Mouse (Mus musculus): ENCODE measurements around the gene Hist2h4. TPM values are rescaled to one million over a fixed set of nuclear protein-coding genes. Genes with fewer than 3 reads are reported as not detected.
A peak's percentile ranks its signal among the peaks of the same experiment; 100 is the strongest.
"Not testable (repeated sequence)": the region's sequence is repeated elsewhere in the genome, so short reads cannot be mapped to it uniquely, and the experiment has no call there.

The Hist2h4 gene
- polyA plus RNA-seq, 1 experiment from 2014 or later: 0.72 TPM

DNA sequence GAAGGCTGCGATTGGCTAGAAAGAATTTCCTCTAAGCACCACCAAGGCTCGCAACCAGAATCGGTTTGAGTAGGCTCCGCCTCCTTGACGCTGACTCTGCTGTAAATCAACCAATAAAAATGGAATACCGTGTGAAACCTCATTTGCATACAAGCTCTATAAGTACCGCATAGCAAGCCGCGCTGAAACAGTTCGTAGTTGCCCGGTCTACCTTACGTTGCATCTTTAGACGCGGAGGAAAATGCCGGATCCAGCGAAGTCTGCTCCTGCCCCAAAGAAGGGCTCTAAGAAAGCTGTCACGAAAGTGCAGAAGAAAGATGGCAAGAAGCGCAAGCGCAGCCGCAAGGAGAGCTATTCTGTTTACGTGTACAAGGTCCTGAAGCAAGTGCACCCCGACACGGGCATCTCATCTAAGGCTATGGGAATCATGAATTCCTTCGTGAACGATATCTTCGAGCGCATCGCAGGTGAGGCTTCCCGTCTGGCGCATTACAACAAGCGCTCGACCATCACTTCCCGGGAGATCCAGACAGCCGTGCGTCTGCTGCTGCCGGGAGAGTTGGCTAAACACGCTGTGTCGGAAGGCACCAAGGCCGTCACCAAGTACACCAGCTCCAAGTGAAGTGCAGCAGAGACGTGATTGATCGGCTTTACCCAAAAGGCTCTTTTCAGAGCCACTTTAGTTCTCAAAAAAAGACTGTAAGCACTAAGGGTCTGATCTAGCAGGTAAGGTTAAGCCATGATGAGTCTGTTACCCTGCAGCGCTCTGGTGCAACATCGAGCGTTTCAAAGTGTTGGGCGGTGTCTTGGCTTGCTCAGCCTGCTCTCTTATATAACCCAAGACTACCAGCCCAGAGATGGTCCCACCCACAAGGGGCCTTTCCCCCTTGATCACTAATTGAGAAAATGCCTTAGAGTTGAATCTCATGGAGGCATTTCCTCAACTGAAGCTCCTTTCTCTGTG lies 6.7 kb upstream of the Hist2h4 start, which contains the start of gene Hist2h2bb:
TSS of gene Hist2h2bb (plus strand) at position 242 of the 964 bp plus-strand sequence.
- in situ Hi-C loops (cut with MboI; ENCODE audit: low pct_unique_long_range_greater_than_20kb): loop anchor here (5.0 to 10.0 kb wide), 2 partner anchors 47 to 205 kb away; partner anchors contain the start of genes Hist2h2ac and Hist2h2be
- no peaks in the 10 kb centered on the region for H3K27me3 ChIP-seq
- POLR2A ChIA-PET: interaction anchor here (0.6 to 3.6 kb wide), 10 partner anchors 8 to 403 kb away, joined by 3 to 35 read pairs (median 6); partner anchors contain the start of genes Bola1, Hist2h2aa1, Hist2h2ab and Hist2h2ac
- DNase-seq (ENCODE audit: low read depth, low spot score) (peak; percentile 100), ATAC-seq (peak; percentile 81)
- CTCF ChIA-PET: interaction anchor here (0.7 to 3.3 kb wide), 6 partner anchors 8 to 233 kb away, joined by 3 to 16 read pairs (median 6); partner anchors contain the start of genes Bola1 and Hist2h2ab
- no peak for TF ChIP-seq CTCF (IDR thresholded peaks at IDR 0.05)

DNA sequence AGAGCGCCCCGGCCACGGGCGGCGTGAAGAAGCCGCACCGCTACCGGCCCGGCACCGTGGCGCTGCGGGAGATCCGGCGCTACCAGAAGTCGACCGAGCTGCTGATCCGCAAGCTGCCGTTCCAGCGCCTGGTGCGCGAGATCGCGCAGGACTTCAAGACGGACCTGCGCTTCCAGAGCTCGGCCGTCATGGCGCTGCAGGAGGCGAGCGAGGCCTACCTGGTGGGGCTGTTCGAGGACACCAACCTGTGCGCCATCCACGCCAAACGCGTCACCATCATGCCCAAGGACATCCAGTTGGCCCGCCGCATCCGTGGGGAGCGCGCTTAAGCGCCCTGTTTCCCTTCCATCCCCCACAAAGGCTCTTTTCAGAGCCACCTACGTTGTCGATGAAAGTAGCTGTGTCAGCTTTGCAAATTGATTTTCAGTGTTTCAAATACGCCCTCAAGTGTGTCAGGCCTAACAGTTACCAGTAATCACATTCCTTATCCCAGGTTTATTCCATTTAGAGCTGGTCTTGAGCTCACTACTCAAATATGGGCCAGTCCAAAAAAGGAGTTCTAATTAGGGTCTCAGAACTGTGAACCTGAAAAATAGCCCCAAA lies 5.8 kb upstream of the Hist2h4 start:
- in situ Hi-C loops (cut with MboI; ENCODE audit: low pct_unique_long_range_greater_than_20kb): loop anchor here (5.0 to 10.0 kb wide), 2 partner anchors 47 to 204 kb away; partner anchors contain the start of genes Hist2h2ac and Hist2h2be
- DNase-seq (ENCODE audit: low read depth, low spot score); H3K27me3 ChIP-seq: not testable (repeated sequence)
- POLR2A ChIA-PET: interaction anchor here (0.6 to 3.6 kb wide), 9 partner anchors 9 to 48 kb away, joined by 3 to 35 read pairs (median 6); partner anchors contain the start of genes Bola1, Hist2h2aa1, Hist2h2ab and Hist2h2ac
- CTCF ChIA-PET: interaction anchor here (0.7 to 3.3 kb wide), 6 partner anchors 9 to 234 kb away, joined by 3 to 16 read pairs (median 6); partner anchors contain the start of genes Bola1 and Hist2h2ab
- peak; percentile 23 for ATAC-seq

DNA sequence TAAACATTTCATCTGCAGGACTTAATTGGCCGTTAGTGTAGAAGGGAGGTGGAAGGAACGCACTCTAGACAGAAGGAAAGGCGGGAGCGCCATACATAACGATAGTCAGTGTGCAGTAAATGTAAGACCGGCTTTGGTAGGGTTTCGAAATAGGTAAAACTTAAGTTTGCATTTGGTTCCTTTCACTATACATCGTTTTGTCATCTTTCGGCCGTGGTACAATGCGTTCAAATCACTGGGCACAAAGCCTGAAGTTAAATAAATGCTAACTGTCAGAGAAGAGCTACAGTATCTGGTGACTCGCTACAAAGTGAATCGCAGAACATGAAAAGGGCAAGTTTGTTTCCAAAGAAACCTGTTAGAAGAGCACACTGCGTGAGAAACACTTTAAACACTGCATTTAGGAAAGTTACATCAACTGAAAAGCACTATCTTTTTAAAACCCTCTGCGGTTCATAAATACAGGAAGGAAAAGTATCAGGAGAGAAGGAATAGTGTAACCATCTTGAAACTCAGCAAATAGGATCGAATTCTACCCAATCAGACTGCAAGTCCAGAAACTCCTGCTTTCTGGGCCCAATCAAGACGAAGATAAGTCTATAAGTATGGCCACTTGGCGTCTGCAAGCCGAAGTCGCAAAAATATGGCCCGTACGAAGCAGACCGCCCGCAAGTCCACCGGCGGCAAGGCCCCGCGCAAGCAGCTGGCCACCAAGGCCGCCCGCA lies 5.1 kb upstream of the Hist2h4 start, which contains the start of gene Hist2h3b:
TSS of gene Hist2h3b (plus strand) at position 604 of the 725 bp plus-strand sequence.
- no peaks in the 10 kb centered on the region for H3K27me3 ChIP-seq
- ChIA-PET POLR2A (interaction anchor here (0.9 to 3.6 kb wide), 6 partner anchors 10 to 48 kb away, joined by 3 to 35 read pairs (median 6); partner anchors contain the start of genes Bola1, Hist2h2aa1, Hist2h2ab and Hist2h2ac), CTCF (interaction anchor here (1.7 to 3.3 kb wide), 2 partner anchors 10 to 49 kb away, joined by 8 to 16 read pairs; partner anchors contain the start of genes Bola1 and Hist2h2ab)
- ATAC-seq (peak; percentile 76), DNase-seq (ENCODE audit: low read depth, low spot score) (peak; percentile 91)
- TF ChIP-seq CTCF (IDR thresholded peaks at IDR 0.05): no peak
- in situ Hi-C loops (cut with MboI; ENCODE audit: low pct_unique_long_range_greater_than_20kb): loop anchor here (5.0 to 10.0 kb wide), 2 partner anchors 46 to 203 kb away; partner anchors contain the start of genes Hist2h2ac and Hist2h2be

DNA sequence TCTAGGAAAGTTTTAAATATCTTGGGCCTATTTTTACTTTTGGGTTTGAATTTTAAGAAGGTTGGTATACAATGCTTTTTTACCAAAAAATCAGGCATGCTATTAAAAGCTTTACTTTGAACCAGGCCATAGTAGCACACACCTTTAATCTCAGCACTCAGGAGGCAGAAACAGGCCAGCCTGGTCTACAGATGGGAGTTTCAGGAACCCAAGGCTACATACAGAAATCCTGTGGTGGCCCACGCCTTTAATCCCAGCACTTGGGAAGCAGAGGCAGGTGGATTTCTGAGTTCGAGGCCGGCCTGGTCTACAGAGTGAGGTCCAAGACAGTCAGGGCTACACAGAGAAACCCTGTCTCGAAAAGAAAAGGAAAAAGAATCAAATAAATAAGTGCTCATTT lies 4.4 kb upstream of the Hist2h4 start:
- in situ Hi-C loops (cut with MboI; ENCODE audit: low pct_unique_long_range_greater_than_20kb): loop anchor here (5.0 to 10.0 kb wide), 2 partner anchors 45 to 203 kb away; partner anchors contain the start of genes Hist2h2ac and Hist2h2be
- POLR2A ChIA-PET: interaction anchor here (0.9 to 3.6 kb wide), 2 partner anchors 24 to 47 kb away, joined by 3 to 35 read pairs; partner anchors contain the start of genes Bola1, Hist2h2ab, Hist2h2ac and Hist2h2be
- no peak for ATAC-seq
- CTCF ChIA-PET: interaction anchor here (3.3 kb wide), 1 partner anchor 11 kb away, joined by 16 read pairs; no protein-coding TSS in a partner anchor
- TF ChIP-seq CTCF (IDR thresholded peaks at IDR 0.05): no peak
- DNase-seq (ENCODE audit: low read depth, low spot score): no peak
- H3K27me3 ChIP-seq: no peaks in the 10 kb centered on the region

DNA sequence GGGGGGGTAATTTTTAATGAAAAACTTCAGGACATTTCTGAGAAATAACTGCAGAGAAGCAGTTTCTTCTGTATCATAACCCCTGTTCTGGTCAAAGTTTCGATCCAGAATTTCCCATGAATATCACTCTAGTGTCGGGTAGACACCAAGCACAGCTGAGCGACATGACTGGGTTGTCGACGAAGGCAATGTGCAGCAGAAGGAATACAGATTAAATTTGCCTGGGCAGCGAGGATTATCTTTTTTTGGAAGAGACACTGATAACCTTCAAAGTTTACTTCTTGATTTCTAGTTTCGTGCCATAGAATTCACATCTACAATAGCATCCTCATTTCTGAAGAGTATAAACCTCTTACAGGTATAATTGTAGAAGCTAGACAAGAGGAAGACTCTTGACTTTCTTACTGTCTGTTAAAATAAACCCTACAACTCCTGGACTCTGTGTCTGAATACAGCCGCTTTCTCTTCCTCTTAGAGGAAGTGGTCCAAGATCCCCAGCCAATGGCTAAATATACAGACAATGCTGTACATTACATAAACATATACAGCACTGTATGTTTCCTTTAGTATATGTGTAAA lies 3.1 kb upstream of the Hist2h4 start:
- in situ Hi-C loops (cut with MboI; ENCODE audit: low pct_unique_long_range_greater_than_20kb): loop anchor here (5.0 to 10.0 kb wide), 2 partner anchors 44 to 201 kb away; partner anchors contain the start of genes Hist2h2ac and Hist2h2be

DNA sequence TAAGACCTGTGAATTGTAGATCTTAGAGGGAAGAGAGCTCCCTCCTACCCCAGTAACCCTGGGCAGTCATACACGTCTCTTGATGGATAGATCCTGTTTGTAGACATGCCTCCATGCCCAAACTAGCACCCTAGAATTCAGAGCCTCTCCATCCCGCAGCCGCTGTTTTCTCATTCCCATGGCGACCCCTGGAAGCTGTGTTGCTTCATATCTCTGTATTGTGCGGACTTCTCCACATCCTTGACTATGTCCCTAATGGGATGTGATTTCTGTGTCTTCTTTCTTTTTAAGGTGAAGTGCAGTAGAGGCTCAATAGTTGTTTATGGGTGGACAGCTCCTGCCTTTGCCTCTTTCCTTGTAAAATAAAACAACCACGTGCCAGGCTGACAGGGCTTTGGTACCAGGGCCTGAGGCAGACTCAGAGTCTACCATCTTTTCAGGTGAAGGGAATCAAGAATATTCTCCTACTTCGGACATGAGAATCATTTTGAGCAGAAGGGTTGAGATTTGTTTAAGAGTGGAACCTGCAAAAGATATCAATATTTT lies 1.4 kb upstream of the Hist2h4 start:
- DNase-seq (ENCODE audit: low read depth, low spot score) (no peak), ATAC-seq (no peak)
- POLR2A ChIA-PET: interaction anchor here (1.0 to 1.3 kb wide), 3 partner anchors 9 to 43 kb away, joined by 3 to 5 read pairs (median 5); partner anchors contain the start of genes Hist2h2ac and Hist2h2be
- no peaks in the 10 kb centered on the region for H3K27me3 ChIP-seq
- CTCF ChIA-PET: interaction anchor here (1.2 kb wide), 1 partner anchor 24 kb away, joined by 3 read pairs; no protein-coding TSS in a partner anchor
- in situ Hi-C loops (cut with MboI; ENCODE audit: low pct_unique_long_range_greater_than_20kb): loop anchor here (10.0 kb wide), 1 partner anchor 200 kb away; no protein-coding TSS in a partner anchor
- no peak for TF ChIP-seq CTCF (IDR thresholded peaks at IDR 0.05)

More for the DNA sequence above, 3.1 kb upstream of the Hist2h4 start:
- no peaks in the 10 kb centered on the region for H3K27me3 ChIP-seq
- ChIA-PET CTCF (interaction anchor here (1.2 kb wide), 1 partner anchor 11 kb away, joined by 4 read pairs; no protein-coding TSS in a partner anchor), POLR2A (interaction anchor here (0.6 to 0.7 kb wide), 2 partner anchors 23 to 433 kb away, joined by 3 to 4 read pairs; no protein-coding TSS in a partner anchor)
- TF ChIP-seq CTCF (IDR thresholded peaks at IDR 0.05): no peak
- DNase-seq (ENCODE audit: low read depth, low spot score) (no peak), ATAC-seq (no peak)

DNA sequence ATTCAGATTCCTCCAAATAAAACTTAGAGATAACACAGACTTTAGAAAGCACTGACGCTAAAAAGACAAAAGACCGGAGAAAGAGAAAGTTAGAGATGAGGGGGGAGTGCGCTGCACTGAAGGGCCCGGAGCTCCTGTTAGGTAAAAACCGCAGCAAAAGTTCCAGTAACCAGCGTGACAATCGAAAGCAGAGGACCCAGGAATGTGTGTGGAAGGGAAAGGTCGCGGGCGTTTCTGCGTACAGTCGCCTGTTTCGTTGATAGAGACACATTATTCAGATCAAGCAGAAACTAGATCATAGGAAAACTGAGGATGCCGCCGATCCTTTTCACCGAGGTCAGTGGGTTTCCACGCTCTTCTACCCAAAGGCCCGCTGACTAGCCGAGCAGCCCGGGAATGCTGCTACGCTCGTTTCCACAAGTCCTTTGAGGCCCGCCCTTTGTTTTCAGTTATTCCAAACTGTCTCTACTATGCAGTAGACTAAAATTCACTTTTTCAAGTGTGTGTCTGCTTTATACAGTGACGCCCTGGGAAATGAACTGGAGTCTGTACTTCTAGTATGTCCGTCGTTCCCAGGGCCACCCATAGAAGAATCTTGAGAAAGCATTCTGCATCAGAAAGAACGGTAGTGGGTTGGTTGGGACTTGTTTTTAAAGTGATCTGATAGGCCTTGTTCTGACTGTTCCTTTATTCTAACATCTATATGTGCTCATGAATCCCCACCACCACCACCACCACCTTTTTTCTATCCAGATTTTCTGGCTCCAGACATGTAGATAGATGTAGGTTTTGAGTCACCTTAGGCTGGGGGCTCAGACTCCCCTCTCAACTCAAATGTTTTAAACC lies 670 bp upstream of the Hist2h4 start:
- H3K27me3 ChIP-seq: no peaks in the 10 kb centered on the region
- no peak for ATAC-seq
- no peak for DNase-seq (ENCODE audit: low read depth, low spot score)
- CTCF ChIA-PET: interaction anchor here (0.8 to 2.6 kb wide), 6 partner anchors 21 to 198 kb away, joined by 3 to 9 read pairs (median 3); partner anchors contain the start of genes Bola1 and Hist2h2ab
- in situ Hi-C loops (cut with MboI; ENCODE audit: low pct_unique_long_range_greater_than_20kb): loop anchor here (10.0 kb wide), 1 partner anchor 199 kb away; no protein-coding TSS in a partner anchor
- POLR2A ChIA-PET: interaction anchor here (0.5 to 2.8 kb wide), 10 partner anchors 10 to 164 kb away, joined by 3 to 13 read pairs (median 6); partner anchors contain the start of genes Bola1, Hist2h2aa1, Hist2h2ab and Hist2h2ac
- TF ChIP-seq CTCF (IDR thresholded peaks at IDR 0.05): peak; percentile 5

Measured in Patski (cell line).